Mouse (Mus musculus): ENCODE data around the gene Ms4a6c.

DNA sequence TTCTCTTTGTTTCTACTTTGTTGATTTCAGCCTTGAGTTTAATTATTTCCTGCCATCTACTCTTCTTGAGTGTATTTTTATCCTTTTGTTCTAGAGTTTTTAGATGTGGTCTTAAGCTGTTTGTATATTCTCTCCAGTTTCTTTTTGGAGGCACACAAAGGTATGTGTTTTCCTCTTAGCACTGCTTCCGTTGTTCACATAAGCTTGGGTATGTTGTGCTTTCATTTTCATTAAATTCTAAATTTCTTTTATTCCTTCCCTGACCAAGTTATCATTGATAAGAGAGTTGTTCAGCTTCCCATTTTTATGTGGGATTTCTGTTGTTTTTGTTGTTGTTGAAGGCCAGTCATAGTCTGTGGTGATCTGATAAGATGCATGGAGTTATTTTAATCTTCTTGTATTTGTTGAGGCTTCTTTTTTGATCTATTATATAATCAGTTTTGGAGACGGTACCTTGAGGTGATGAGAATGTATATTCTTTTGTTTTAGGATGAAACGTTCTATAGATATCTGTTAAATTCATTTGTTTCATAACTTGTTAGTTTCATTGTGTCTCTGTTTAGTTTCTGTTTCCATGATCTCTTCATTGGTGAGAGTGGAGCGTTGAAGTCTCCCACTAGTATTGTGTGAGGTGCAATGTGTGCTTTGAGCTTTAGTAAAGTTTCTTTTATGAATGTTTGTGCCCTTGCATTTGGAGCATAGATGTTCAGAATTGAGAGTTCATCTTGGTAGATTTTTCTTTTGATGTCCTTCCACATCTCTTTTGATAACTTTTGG lies 33.9 kb upstream of the Ms4a6c start:
- TF ChIP-seq POLR2A (IDR thresholded peaks at IDR 0.05; ENCODE audit: control insufficient read depth, extremely low read depth, insufficient read depth, low read length, poor library complexity) (no peak), CTCF (IDR thresholded peaks at IDR 0.05; ENCODE audit: borderline replicate concordance, control insufficient read depth, extremely low read depth, insufficient read depth, low read length, poor library complexity) (no peak)

All from thymus, adult 2 months (tissue).